Mouse (Mus musculus) neural tube, embryonic 14.5 days (tissue): ENCODE measurements around the gene Gm27029. TPM values are rescaled to one million over a fixed set of nuclear protein-coding genes. Genes with fewer than 3 reads are reported as not detected.
"Not testable (repeated sequence)": the region's sequence is repeated elsewhere in the genome, so short reads cannot be mapped to it uniquely, and the experiment has no call there.

Experiments used
- ATAC-seq: fragments of 200-750 bp; cut with Nextera tagmentation; 2 replicates; pipeline ENCODE4 v1.8.0; 2017; ENCODE audit warnings: low read depth, mild to moderate bottlenecking, moderate TSS enrichment, moderate library complexity
- H3K27ac ChIP-seq: fragments of 300-500 bp; sonication (generic); 2 replicates; pipeline ENCODE4 v1.5.1; 2014; ENCODE audit warnings: low read depth, mild to moderate bottlenecking, control low read depth, low read length, moderate library complexity, mixed read lengths
- H3K27me3 ChIP-seq: fragments of 300-500 bp; sonication (generic); 2 replicates; pipeline ENCODE4 v1.6.1; 2014; ENCODE audit warnings: low read length; ENCODE audit not compliant: control insufficient read depth, insufficient read depth
- H3K36me3 ChIP-seq: fragments of 300-500 bp; sonication (generic); 2 replicates; pipeline ENCODE4 v1.6.1; 2014; ENCODE audit warnings: low read length, mixed read lengths; ENCODE audit not compliant: control insufficient read depth, insufficient read depth
- H3K4me1 ChIP-seq: fragments of 300-500 bp; sonication (generic); 2 replicates; pipeline ENCODE4 v1.6.1; 2014; ENCODE audit warnings: low read length; ENCODE audit not compliant: control insufficient read depth, insufficient read depth
- H3K4me2 ChIP-seq: fragments of 300-500 bp; sonication (generic); 2 replicates; pipeline ENCODE4 v1.6.1; 2014; ENCODE audit warnings: mild to moderate bottlenecking, low read depth, low read length, control low read depth
- H3K4me3 ChIP-seq: fragments of 300-500 bp; sonication (generic); 2 replicates; pipeline ENCODE4 v1.5.1; 2014; ENCODE audit warnings: low read depth, low read length, control low read depth, mixed read lengths
- H3K9ac ChIP-seq: fragments of 300-500 bp; sonication (generic); replicated peaks from 2 replicates; pipeline ENCODE4 v1.6.1; 2014; ENCODE audit warnings: low read depth, mild to moderate bottlenecking, control low read depth, low read length, mixed read lengths
- H3K9me3 ChIP-seq: fragments of 300-500 bp; sonication (generic); 2 replicates; pipeline ENCODE4 v1.6.1; 2016; ENCODE audit warnings: low read length; ENCODE audit not compliant: control insufficient read depth
- WGBS: fragments of 180-500 bp; shearing (Covaris S2); extraction: QIAGEN DNeasy Blood & Tissue Kit; methylation state at CpG from one replicate; pipeline ENCODE4 v1.1.7; 2014; 5-methylcytosine and 5-hydroxymethylcytosine counted together
- polyA plus RNA-seq: library from polyadenylated mRNA; unstranded; fragments of >200 nt; fragmentation: Nextera tagmentation; extraction: Ambion mirVana; gene quantifications from 2 replicates; pipeline ENCODE4 v1.2.1, GENCODE M21; 2014

Gene Gm27029
- polyA plus RNA-seq, 1 experiment from 2014 or later = 8.1 TPM

DNA sequence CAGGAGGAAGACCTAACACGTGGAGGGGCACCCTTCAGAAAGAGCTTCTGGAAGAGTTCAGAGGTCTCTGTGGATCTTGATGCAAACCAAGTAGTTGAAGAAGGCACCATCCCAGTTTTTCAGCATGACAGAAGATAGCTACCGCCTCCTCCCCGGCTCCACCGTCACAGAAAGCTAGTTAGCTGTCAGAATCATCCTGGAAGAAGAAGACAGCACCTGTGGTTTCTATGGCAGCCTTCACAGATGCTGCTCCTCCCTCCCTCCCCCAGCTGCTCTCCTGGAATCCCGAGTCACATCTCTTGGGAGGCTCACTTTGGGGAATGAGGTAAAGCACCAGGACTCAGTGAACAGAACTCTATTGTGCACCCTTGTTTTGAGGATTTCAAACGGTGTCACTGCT, 5.6 kb downstream of the Gm27029 start:
- Histone ChIP-seq H3K27me3 (no peaks in the 10 kb centered on the region), H3K4me3 (no peak overlapping the region), H3K9ac (no peak overlapping the region), H3K4me1 (peaks cover 6% of the 10 kb centered on the region; the same call in 1 of the 2 replicates), H3K9me3 (no peaks in the 10 kb centered on the region), H3K27ac (no peak overlapping the region), H3K36me3 (no peaks in the 10 kb centered on the region), H3K4me2 (no peak overlapping the region)
- WGBS = 61% methylated on average over 6 of the region's 6 CpGs
- ATAC-seq = no peak

DNA sequence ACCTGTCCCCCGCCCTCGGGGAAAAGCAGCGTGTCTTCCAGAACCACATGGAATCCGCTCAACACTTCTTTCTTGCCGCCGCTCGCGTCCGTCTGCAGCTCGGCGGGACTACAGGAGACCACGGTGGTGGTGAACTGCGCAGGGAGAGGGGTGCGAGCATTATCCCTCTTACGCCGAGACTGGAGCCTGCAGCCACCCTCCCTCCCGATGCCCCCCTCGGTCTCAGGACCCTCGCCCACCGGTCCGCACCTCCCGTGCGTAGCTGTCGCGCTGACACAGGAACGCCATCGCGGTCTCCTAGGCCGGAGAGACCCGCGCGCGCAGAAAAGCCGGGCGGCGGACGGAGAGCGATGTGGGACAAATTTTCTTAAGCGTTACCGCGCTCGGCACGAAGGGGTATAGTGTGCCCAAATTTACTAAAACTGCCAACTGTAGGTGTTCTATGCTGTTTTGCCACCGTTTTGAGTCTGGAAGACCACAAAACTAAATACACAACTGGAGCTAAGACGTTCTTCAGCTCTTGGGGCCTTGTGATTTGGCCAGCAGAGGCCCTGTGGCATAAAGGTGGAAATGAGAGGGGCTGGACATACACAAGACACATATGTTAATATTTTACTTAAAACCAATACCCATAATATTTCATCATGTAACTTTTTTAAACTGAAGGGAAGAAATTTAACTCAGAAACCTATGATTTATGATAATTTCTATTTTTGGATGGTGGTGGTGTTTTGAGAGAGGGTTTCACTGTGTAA, 7.3 kb downstream of the Gm27029 start, which contains the start of gene Aarsd1:
Aarsd1 (minus strand) TSS at position 515 of the 755 bp plus-strand sequence.
- H3K9ac ChIP-seq = peak within 1 kb of the TSS; percentile 74
- peaks cover 5% of the 10 kb centered on the region; the same call in 1 of the 2 replicates for H3K4me1 ChIP-seq
- ATAC-seq = peak; percentile 80
- peaks cover 5% of the 10 kb centered on the region; the same call in 1 of the 2 replicates for H3K36me3 ChIP-seq
- H3K27me3 ChIP-seq = no peaks in the 10 kb centered on the region
- peak within 1 kb of the TSS; percentile 75 for H3K4me2 ChIP-seq
- WGBS = under 1% methylated on average over 45 of the region's 45 CpGs
- no peaks in the 10 kb centered on the region for H3K9me3 ChIP-seq
- H3K27ac ChIP-seq = peak within 1 kb of the TSS; percentile 85
- peak within 1 kb of the TSS; percentile 77 for H3K4me3 ChIP-seq

DNA sequence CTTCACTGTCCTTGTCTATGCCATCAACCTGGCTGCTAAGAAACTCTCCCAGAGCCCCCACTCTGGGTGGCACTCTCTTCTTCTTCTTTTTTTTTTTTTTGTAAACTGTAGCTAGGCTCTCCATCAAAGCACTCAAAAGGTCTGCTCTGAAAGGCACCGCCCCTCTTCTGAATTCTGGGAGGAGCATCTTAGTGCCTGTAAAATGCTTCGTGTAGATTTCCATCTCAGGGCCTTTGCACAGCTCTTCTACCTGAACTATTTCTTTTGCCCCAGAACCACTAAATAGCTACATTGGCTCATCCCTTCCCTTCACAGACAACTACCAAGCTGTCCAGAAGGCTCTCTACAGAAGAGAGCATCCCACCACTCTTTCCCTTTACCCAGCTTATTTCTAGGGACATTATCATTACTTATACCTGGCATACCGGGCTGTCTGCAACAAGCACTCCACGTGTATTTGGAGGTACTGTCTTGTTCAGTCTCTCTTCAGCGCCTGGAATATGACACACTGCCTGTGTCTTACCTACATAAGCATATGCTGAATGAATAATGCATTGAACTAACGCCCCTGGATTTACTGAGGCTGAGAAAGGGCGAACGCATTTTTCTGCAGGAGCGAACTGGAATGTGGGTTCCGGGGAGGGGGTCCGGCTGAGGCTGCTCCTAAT, 8.0 kb downstream of the Gm27029 start:
- Histone ChIP-seq H3K4me3 (peak overlapping the region; percentile 77), H3K9ac (peak overlapping the region; percentile 74), H3K9me3 (no peaks in the 10 kb centered on the region), H3K36me3 (peaks cover 11% of the 10 kb centered on the region; the same call in 1 of the 2 replicates), H3K27me3 (no peaks in the 10 kb centered on the region), H3K4me1 (peaks cover 5% of the 10 kb centered on the region; the same call in 1 of the 2 replicates), H3K27ac (peak overlapping the region; percentile 85), H3K4me2 (peak overlapping the region; percentile 75)
- ATAC-seq = peak; percentile 49; the same call in 1 of the 2 replicates
- WGBS = 1% methylated on average over 11 of the region's 11 CpGs

DNA sequence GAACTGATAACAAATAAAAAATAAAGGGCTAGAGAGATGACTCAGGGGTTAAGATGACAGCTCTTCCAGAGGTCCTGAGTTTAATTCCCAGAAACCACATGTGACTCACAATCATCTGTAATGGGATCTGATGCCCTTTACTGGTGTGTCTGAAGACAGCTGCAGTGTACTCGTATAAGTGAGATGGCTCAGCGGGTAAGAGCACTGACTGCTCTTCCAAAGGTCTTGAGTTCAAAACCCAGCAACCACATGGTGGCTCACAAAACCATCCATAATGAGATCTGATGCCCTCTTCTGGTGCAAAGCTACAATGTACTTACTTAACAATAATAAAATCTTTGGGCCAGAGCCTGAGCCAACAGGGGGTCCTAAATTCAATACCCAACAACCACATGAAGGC, 9.3 kb downstream of the Gm27029 start:
- WGBS = 87% methylated on average over 2 of the region's 2 CpGs
- no peak for ATAC-seq
- no peaks in the 10 kb centered on the region for H3K27me3 ChIP-seq
- no peak overlapping the region for H3K9ac ChIP-seq
- no peaks in the 10 kb centered on the region for H3K9me3 ChIP-seq
- H3K4me1 ChIP-seq = peaks cover 5% of the 10 kb centered on the region; the same call in 1 of the 2 replicates
- H3K4me3 ChIP-seq = no peak overlapping the region
- no peak overlapping the region for H3K27ac ChIP-seq
- H3K4me2 ChIP-seq = no peak overlapping the region
- H3K36me3 ChIP-seq = peaks cover 17% of the 10 kb centered on the region; the same call in 1 of the 2 replicates

DNA sequence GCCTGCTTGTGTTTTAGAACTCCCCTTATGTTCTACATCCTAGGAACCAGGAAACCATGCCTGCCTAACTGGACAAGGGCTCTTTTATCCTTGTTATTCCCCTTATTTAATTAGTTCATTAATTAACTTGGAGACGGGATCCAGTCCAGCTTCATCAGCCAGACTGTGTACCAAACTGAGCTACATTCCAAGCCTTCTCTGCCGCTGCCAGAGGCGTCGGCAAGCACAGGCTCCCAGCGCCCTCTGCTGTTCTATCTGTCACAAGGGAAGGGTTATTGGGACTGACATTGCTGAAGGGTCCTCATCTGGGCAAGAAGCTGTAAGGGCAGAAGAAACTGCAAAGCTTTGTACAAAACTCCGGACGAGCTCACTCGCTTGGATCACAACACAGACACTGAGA, 29.5 kb downstream of the Gm27029 start:
- H3K36me3 ChIP-seq = no peaks in the 10 kb centered on the region
- no peaks in the 10 kb centered on the region for H3K4me1 ChIP-seq
- no peak for ATAC-seq
- no peak overlapping the region for H3K4me3 ChIP-seq
- no peaks in the 10 kb centered on the region for H3K9me3 ChIP-seq
- no peak overlapping the region for H3K4me2 ChIP-seq
- no peak overlapping the region for H3K9ac ChIP-seq
- H3K27me3 ChIP-seq = no peaks in the 10 kb centered on the region
- WGBS = 5% methylated on average over 8 of the region's 8 CpGs
- no peak overlapping the region for H3K27ac ChIP-seq

DNA sequence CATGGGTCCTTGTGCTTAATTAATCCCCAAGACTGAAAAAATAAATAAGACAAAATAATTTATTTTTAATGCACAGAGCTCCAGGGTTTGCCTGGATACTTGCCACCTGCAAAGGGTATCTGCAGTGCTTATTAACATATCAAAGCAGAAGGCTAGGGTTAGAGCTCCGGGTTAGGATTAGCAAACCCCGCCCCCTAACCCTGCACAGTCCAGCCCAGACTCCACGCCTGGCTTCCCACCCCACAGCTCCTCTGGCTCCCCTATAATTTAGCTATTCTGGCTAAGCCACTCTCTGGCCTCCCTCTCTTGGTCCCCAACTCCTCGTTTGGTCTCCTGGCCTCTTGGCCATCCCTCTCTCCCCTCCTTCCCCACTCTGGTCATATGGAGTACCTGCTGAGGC, 42.8 kb downstream of the Gm27029 start:
- Histone ChIP-seq H3K27ac (no peak overlapping the region), H3K4me2 (no peak overlapping the region), H3K4me3 (no peak overlapping the region), H3K36me3 (no peaks in the 10 kb centered on the region), H3K27me3 (no peaks in the 10 kb centered on the region), H3K9me3 (no peaks in the 10 kb centered on the region), H3K4me1 (no peaks in the 10 kb centered on the region), H3K9ac (no peak overlapping the region)
- no peak for ATAC-seq
- WGBS = 14% methylated on average over 4 of the region's 4 CpGs

DNA sequence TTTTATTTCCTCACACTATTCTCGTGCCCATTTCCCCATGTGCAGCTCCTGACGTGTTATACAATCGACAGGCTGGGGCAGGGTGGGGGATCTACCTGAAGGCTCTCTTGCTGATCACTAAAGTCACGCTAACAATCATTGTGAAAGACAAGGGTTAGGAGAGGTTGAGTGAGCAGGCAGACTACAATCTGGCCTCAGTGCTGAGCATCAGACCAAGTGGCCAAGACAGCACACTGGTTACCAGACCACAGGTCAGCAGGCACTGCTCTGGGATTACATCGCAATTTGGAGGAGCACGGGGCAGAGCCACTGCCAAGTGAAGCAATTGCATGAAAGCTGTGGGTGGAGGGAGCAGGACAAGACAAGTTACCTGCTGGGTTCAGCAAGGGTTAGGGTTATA, 45.7 kb downstream of the Gm27029 start:
- ATAC-seq = no peak
- H3K9me3 ChIP-seq = no peaks in the 10 kb centered on the region
- no peaks in the 10 kb centered on the region for H3K4me1 ChIP-seq
- H3K36me3 ChIP-seq = no peaks in the 10 kb centered on the region
- no peak overlapping the region for H3K27ac ChIP-seq
- no peak overlapping the region for H3K4me2 ChIP-seq
- no peaks in the 10 kb centered on the region for H3K27me3 ChIP-seq
- 87% methylated on average over 6 of the region's 6 CpGs for WGBS
- no peak overlapping the region for H3K9ac ChIP-seq
- no peak overlapping the region for H3K4me3 ChIP-seq

DNA sequence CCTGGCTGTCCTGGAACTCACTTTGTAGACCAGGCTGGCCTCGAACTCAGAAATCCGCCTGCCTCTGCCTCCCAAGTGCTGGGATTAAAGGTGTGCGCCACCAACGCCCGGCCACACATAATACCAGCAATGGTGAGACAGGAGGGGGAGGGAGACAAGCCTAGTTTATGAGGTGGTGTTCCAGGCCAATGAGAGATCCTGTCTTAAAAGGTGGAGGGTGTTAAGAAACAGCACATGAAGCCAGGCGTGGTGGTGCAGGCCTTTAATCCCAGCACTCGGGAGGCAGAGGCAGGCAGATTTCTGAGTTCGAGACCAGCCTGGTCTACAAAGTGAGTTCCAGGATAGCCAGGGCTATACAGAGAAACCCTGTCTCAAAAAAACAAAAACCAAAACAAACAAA, 46.4 kb downstream of the Gm27029 start:
- not testable (repeated sequence) for H3K9me3 ChIP-seq, H3K4me1 ChIP-seq, H3K27ac ChIP-seq, H3K4me2 ChIP-seq, H3K4me3 ChIP-seq, H3K27me3 ChIP-seq, ATAC-seq, H3K9ac ChIP-seq, H3K36me3 ChIP-seq
- 91% methylated on average over 8 of the region's 8 CpGs for WGBS

DNA sequence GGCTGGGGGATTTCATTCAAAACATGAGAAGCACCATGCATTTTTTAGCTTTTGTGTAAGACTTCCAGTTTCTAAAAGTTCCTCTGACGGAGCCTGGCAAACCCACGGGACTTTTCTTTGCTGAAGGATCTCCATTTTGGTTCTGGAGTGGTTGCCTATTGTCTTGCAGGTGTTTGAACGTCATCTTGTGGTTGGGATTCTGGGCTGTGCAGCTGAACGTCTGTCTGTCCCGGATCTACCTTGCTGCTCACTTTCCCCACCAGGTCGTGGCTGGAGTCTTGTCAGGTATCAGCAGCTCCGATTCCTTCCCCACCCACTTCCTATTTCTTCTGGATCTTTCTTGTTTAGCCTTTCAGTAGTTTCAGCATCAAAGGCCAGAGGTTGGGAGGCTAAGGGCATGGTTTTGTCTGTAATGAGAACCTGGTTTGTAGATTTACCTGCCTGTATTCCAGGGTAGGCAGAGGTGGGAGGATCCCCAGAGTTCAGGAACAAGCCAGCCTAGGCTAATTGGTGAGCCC, 50.1 kb downstream of the Gm27029 start:
- 71% methylated on average over 7 of the region's 7 CpGs for WGBS
- H3K4me2 ChIP-seq = no peak overlapping the region
- no peaks in the 10 kb centered on the region for H3K9me3 ChIP-seq
- H3K4me3 ChIP-seq = no peak overlapping the region
- no peak overlapping the region for H3K9ac ChIP-seq
- no peaks in the 10 kb centered on the region for H3K27me3 ChIP-seq
- no peaks in the 10 kb centered on the region for H3K36me3 ChIP-seq
- no peaks in the 10 kb centered on the region for H3K4me1 ChIP-seq
- no peak for ATAC-seq
- H3K27ac ChIP-seq = no peak overlapping the region
